Mouse (Mus musculus) C2C12 (cell line): ENCODE data around the gene Mrpl12.

Source experiments
- CEBPB ChIP-seq: IDR thresholded peaks from one replicate; pipeline ENCODE4 v1.6.1; 2011; ENCODE audit warnings: low read depth, mild to moderate bottlenecking, control low read depth, moderate library complexity
- CTCF ChIP-seq: IDR thresholded peaks from one replicate; pipeline ENCODE4 v1.5.1; 2011; ENCODE audit not compliant: control insufficient read depth, insufficient read depth, insufficient read length
- MYOG ChIP-seq: IDR thresholded peaks from one replicate; pipeline ENCODE4 v1.6.1; 2011; ENCODE audit not compliant: control insufficient read depth, insufficient read length; ENCODE audit errors: extremely low read depth
- USF1 ChIP-seq: IDR thresholded peaks from one replicate; pipeline ENCODE4 v1.6.1; 2011; ENCODE audit warnings: low read depth, mild to moderate bottlenecking, control low read depth, moderate library complexity

GRCm38 (mm10) chr11:120534093-120534492 lies 49.7 kb downstream of the Mrpl12 start:
- no peak for TF ChIP-seq USF1
- no peak for TF ChIP-seq CTCF
- no peak for TF ChIP-seq MYOG
- no peak for TF ChIP-seq CEBPB
